Mouse (Mus musculus) bone marrow, adult 2 months (tissue): ENCODE measurements at regions not wholly inside any gene's neighbourhood (a gene's known extent, or its start where the extent isn't known, plus 50 kb on each side); places are given as distances from the start of the nearest gene placed in this dataset.

Experiments used
- CTCF ChIP-seq: fragments of 200-500 bp; IDR thresholded peaks from 2 replicates; pipeline ENCODE4 v1.5.1; 2011; ENCODE audit warnings: low read length, control low read depth; ENCODE audit not compliant: control insufficient read depth, insufficient read depth
- POLR2A ChIP-seq: fragments of 200-500 bp; IDR thresholded peaks from 2 replicates; pipeline ENCODE4 v1.6.1; 2011; ENCODE audit warnings: low read depth, mild to moderate bottlenecking, control low read depth, low read length, borderline replicate concordance; ENCODE audit not compliant: control insufficient read depth

GRCm38 (mm10) chr3:38134425-38134824 is 350.2 kb downstream of the Ankrd50 start:
- no peak for TF ChIP-seq POLR2A
- no peak for TF ChIP-seq CTCF
